Mouse (Mus musculus) embryo, embryonic 10.5 days (tissue): ENCODE results near the gene Nf1.

Experiments
- DNase-seq: peaks from one replicate; pipeline ENCODE4 v3.0.0-alpha.2; 2015; ENCODE audit warnings: low spot score

Nf1 gene

DNA sequence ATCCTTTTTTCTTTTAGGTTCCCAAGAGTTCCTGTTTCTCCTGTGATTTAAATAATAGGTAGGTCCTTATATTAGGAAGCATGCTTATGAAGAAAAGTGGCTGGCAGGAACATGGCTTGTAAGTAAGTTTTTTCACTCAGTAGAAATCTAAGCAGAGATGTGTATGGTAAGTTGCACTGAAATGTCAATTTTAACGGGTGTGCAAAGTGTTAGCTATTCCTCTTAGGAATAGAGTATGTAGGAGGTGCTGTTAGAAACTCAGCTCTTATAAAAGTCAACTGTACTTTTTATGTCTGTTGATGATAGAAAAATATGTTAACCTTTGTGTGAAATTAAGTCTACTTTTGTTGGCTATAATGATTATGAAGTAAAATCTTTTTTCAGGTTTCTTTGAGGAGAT lies 128.6 kb downstream of the Nf1 start:
- no peak for DNase-seq

DNA sequence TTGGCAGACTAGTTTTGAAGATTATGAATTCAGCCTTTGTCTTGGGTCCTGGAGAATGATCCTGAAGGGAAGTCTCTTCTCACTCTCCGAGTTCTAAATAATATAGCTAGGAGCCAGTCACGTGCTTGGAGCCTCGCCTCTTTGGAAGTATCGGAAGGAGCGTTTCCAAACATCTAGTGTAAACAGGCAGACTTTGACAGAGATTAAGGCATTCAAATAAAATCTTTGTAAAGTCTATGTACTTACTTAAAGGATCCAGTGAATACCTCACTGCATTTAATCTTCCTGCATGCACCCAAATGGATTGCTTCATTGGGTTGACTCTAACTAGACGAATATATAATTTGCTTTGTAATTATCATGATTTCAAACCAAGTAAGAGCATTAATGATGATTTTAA lies 143.9 kb downstream of the Nf1 start:
- no peak for DNase-seq

DNA sequence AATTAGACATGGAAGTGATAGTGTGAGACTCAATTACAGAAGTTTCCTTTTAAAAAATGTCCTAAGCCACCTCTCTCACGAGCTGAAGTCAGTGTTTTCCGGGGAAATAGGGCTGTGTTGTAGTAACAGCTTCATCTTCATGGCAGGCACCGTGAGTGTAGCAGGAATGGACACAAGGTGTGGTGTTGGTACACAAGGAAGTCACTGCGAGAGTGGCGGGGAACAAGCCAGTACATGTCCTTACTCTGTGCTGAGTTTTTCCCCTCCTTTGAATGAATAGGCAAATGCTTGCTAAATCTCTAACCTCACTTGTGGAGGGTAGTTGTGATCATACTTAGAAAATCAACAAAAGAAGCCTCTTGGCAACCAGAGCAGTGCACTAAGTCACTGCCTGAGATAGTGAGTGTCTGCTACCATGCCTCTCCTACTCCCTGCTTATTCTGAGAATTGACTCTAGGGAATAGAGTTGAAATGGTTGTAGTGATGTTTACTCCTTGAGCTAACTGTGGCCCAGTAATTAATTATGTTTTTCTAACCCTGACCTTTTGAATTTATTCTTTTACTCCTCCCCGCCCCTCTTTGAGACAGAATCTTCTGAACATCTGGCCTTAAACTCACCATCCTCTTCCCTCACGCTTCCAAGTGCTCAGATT lies 144.5 kb downstream of the Nf1 start:
- DNase-seq: no peak

DNA sequence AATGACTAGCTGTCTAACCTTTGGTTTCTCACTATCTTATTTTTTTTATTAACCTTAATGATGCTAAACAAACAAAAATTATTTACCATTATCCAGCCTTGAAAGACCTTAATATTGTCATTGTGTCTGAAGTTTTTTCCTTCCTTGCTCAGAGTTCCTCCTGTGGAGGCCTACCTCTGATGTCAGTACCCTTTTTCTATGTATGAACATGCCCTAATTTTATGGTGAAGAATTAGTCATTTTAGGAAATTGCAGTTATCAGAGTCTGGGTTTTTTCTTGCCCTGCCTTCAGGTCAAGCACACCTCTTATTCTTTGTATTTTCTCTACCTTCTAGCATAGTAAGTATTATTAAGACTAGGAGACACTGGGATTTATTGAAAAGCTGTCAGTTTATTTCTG lies 145.2 kb downstream of the Nf1 start:
- DNase-seq: no peak

DNA sequence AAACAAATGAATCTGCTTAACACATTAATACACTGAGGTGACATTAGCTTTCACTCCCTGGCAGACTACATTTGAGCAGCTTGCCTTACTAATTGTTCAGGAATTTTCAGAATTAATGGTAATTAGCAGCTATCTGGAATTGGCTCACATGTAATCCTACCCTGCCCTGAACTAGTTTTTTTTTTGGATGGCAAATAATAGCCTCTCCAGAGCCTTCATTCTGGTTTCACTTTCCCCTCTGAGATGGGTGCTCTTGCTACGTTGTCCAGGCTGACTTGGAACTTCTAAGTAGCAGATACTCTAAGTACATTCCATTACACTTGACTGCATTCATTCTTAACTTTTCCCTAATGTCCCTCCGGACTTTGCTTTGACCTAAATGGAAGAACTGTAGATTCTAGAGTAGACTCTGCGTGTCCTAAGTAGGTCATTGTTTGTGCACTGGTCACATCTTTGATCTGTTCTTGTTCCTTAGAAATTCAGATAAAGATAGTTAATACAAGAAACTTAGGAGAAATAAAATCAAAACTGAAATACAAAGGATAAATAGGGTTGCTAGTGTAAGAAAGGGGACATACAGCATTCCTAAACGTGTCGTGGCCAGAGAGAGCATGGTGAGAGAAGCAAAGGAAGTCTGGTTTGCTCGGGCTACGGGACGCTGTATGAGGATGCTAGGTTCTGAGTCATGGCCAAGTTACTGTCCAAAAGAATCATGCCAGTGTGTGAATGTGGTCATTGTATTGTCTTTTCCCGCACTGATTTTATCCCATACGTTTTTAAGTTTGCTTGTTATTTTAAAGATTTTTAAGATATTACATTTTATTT lies 155.7 kb downstream of the Nf1 start:
- DNase-seq: no peak

DNA sequence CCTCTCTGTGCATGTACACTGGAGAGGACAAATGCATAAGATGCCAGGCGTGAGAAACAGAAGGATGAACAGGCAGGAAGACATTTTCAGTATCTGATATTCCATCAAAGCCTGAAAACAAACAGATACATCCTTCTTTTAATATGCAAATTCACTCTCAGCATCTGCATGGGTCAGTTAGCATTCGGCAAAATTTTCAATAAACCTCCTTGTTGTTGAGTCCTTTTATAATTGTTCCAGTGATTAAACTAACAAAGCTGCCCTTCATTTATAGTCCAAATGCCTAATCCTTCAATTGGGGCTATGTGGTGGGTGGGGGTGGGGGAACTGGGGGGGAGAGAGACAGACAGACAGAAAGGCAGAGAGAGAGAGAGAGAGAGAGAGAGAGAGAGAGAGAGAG lies 163.4 kb downstream of the Nf1 start:
- DNase-seq: no peak

DNA sequence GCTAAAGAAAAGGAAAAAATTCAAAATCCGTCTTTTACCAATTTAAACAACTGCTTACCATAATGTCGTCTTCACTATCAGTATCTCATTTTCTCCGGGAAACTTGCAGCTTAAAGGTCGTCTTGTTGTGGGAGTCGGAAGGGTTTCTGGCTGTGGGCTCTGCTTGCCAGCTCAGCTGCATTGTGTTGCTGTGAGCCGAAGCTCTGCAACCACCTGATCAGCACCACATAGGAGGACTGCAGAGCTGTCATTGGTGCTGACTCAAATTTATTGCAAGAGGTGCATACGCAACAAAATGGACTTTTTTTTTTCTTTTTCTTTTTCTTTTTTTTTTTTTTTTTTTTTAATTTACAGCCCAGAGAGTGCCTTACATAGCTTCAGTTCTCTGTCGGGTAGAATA lies 164.4 kb downstream of the Nf1 start, which contains the start of gene Omg:
TSS of gene Omg (minus strand) at position 240 of the 400 bp plus-strand sequence.
- no peak for DNase-seq

DNA sequence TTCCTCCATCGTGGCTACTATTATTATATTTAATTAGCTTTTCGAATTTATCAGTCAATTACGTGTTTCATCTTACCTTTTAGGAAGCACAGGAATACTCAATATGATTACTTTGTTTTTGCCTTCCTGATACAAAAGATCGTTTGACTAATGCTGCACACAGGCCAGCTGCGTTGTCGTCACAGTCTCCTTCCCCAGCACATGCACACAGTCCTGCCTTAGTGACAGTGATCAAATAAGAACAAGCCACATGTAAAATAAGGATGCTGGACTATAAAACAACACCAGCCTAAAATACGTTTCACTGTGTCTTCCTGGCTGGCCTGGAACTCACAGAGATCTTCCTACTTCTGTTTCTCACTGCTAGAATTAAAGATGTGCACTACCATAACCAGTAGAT lies 165.0 kb downstream of the Nf1 start:
- no peak for DNase-seq

DNA sequence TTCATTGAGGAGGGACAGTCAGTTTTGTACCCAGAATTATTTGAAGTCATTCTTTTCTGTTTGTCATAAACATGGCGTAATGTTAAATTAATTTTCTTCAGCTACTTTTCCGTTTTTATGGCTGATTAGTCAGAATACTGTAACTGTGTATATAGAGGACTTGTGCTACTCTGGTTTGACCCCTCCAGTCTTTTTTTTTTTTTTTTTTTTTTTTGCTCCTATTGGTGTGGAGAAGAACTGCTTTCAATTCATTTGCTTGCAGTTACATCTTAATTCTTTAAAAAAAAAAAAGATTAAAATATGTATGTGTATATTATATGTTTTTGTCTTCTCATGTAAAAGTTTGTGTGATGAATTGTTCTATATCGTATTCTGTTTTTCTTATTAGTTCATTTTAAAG lies 172.5 kb downstream of the Nf1 start:
- no peak for DNase-seq

DNA sequence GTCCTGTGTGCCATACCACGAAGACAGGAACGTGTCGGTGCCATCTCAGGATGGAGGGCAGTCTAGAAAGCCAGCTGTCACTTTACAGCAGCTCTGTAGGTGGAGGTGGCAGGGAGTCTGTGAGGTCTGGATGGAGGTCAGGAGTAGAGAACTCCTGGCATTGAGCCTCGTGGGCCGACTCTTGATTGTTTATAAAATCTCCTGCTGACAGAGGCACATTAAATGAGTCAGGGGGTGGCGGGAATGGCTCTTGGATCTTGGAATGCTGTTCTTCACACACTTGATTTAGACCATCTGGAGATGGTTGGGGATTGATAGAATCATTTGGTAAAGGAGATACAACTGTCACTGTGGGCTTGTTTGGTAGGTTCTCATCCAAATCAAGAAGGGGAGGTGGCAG lies 175.8 kb downstream of the Nf1 start:
- no peak for DNase-seq

DNA sequence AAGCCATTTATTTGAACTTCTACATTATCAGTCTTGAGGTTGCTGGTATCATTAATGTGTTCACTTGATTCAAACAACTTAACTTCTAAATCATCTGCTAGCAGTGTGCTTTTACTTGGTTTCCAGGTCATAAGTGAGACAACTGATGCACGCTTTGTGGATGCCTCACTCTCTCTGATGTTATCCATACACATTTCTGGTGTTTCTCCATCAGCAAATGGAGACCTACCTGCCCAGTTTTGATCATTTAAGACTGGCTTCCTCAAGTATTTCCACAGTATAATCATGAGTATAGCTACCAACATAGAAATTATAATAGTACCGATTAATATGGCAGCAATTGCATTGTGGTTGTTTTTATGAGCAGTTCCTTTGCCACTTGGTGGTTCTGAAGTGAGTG lies 176.3 kb downstream of the Nf1 start:
- no peak for DNase-seq

DNA sequence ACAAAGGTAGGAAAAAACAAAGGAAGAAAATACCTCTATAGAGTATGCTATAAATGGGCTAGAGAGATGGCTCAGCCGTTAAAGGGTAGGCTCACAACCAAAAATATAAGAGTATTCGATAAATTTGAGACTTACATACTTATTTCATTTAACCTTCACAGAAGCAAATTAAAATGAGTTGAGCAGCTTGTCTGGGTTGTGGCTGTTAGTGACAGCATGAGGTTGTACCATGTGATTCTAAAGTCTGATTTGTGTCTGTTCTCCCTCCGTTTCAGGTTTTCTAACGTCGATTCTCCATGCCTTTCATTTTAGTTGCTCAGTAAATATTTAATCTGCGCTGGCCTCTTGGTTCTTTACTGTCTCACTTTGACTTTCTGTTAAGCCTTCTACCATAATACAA lies 179.8 kb downstream of the Nf1 start:
- DNase-seq: no peak

DNA sequence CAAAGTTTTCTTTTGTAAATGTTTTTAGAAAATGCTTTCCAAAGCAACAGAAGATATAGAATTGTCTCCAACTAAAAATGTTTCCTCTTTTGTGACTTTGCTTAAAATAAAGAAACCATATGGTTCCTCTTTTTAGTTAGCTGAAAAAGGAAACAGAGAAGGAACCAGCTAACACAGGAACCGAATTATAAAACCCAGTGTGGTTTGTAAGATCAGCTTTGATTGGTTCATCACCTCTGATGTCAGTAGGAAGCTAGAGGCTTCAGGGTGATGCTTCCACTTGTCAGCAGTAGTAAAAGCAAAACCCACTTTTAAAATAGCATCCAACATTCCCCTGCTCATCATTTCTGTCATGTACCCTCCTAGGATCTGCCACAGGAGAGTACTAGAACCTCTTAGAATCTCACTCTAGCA lies 180.4 kb downstream of the Nf1 start:
- no peak for DNase-seq

DNA sequence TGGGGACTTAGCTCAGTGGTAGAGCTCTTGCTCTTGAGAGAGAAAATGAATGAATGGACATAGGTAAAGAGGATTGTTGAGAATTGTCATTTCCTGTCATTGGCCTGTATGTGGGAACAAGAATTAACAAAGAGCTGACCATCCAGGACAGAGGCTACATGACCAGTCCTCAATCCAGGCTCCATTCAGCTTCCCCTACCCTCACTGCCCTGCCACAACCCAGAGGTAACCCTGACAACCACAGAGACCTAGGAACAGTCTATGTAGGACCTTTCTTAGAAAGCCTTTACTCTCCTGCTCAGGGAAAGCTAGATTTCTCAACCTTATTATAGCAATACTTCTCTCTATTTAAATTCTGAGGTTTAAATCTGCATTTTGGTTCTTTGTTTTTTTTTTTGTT lies 181.3 kb downstream of the Nf1 start:
- DNase-seq: no peak

DNA sequence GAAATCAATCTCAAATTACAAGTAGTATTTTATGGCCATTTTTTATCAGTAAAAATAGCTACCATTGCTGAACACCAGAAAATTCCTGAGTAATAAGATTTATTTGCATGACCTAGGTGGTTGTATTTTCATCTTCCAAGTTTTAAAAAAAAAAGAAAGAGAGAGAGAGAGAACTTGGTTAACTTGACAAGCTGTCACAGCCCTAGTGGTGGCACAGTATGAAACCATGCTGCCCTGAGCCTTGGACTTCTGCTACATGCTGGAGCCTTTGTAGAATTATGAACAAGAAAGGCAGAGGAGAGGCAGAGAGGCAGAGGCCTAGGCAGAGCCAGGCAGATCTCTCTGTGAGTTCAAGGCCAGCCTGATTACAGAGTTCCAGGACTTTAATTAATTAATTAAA lies 182.4 kb downstream of the Nf1 start:
- DNase-seq: no peak

DNA sequence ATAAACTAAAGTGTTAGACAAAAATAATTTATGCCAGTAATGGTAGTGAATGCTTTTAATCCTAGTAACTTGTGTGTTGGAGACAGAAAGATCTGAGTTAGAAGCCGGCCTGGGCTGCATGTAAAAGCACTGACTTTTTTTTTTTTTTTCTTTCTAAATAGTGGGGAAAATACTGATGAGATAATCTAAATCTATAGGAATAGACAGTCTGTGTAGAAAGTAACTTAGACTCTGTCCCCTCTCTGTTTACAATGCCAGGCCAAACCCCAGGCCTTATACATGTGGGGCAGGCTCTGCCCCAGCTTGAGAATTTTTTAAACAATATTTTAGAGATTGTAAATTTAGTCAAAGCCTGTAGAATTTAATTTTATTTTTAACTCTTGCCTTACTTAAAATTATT lies 183.5 kb downstream of the Nf1 start:
- DNase-seq: no peak

DNA sequence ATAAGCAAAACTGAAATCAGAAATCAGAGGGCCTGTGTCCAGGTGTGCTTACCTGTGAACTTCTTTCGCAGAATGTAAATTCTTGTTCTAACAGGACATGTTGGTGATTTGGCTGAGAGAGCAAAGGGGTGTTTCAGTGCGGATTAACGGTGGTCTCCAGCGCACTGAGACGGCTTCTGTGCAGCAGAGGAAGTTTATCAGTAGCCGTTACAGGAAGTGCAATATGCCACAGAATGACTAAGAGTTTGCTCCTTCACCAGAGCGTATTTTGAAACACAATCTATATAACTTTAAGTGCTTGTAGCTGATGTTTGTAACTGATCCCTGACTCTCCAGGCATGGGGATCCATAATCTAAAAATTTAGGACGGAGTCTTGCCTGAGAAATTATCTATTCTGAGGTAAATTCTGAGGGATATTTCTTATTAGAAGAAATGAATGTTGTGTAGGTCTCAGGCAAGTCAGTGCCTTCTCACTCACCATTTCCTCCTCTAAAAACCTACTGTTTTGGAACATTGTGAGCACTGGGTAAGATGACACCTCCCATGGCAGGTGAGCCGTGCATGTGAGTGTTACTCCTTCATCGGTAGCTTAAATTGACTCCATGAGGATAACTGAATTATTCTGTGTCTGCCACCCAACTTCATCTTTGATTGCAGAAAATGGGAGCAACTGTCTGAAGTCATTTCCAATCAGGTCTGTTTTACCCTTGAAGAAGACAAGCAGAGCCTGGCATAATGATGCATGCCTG lies 184.2 kb downstream of the Nf1 start, which contains the start of gene Evi2b:
TSS of gene Evi2b (minus strand) at position 203 of the 750 bp plus-strand sequence.
- DNase-seq: no peak

DNA sequence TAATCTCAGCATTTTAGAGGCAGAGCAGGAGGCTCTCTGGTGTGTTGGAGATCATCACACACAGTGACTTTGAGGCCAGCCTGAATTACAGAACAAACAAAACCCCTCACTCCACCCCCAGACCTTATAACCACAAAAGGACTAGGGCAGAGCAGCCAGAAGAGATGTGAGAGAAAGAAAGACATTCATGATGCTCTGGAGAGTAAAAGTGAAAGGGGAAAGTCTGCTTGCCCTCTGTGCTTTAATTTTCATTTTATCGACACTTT lies 184.8 kb downstream of the Nf1 start:
- DNase-seq: no peak

DNA sequence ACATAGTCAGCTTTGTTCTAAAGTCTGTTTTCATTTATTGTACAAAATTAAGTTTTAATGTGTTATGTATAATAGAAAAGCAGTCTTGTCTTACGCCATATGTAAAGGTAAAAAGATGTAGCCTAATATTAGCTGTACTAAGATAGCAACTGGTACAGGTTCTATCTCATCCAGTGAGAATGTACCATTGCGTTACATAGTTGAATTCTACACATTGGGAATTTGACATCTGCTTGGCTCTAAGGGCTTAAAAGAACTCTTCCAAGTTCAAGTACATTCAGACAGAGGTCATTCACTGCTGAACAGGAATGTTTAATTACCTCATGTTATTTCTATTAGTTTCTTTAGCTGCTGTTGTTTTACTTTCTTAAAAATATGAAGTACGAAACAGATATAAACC lies 187.1 kb downstream of the Nf1 start:
- no peak for DNase-seq

DNA sequence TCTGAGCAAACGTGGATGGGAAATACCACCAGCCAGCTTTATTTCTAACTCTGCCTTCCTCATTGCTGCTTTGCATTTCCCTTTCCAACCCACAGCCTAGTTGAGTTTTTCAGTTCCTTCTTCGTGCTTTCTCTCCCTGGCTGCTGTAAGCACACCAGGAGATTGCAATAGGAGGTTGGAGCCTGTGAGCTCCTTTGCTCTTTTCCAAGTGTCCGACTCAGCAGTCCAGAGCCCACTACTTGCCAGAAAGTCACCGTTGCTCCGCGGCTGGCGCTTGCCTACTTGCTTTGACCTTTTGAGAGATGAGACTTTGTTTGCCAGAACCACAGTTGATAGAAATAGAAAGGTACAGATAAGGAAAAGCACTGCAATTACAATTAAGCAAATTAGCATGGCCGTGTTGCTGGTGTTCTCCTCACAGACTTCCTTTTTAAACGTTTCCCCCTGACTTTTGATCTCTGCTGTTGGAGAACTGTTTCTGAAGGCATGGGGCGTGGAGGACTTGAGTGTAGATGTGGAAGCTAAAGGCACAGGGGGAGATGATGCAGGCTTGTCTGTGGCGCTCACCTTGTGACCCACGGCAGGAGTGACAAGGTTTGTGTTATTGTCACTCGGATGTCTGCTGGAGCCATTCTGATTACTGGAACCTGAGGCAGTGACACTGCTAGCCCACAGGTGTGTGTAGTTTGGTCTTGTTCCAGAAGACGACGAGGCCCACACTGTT lies 187.7 kb downstream of the Nf1 start:
- DNase-seq: no peak

DNA sequence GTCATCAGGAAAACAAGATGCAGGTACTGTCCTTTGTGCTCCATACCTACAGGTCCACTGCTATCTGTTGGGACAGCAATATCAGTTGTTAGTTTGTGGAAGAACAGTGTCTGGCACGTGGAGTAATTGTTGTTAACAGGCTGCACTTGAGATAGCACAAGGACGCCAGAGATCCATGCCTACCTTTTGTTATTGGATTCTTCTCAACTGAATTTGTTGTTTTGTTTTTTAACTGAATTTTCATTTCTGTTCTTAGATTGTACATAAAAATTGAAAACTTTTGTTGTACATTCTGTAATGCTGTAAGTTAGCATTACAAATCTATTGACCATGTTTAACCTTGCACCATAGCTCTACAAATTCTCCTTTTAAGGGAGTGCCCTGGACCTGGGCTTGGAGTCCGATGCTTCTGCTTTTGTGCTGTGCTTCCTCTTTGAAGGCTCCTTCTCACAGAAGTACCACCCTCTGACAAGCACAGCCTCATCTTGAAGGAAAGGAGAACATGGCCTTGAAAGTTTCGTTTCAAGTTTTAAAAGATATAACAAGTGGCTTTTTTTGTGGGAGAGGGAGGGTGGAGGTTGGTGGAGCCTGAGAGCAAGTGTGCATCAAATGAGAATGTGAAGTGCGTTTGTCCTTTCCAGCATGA lies 188.4 kb downstream of the Nf1 start:
- no peak for DNase-seq

DNA sequence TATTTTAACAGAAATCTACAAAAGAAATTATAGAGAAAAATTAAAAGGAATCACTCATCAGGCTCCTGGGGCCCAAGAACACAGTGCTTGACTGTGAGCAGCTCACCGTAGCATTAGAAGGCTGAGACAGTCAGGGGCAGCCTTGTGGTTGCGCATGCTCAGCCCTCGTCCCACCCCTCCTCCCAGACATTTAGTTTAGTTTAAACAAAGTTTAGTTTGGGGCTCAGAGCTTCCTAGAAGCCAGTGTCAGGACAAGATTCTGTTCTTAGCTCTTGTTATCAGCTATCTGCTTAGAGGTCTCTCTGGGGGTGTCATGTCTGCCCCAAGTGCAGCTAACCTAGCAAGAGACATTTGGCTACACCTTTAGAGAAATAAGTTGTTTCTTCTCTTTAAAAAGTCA lies 189.1 kb downstream of the Nf1 start:
- DNase-seq: no peak
